Mouse (Mus musculus) lung, embryonic 16.5 days (tissue): ENCODE results near the gene Pitpnb. TPM values are rescaled to one million over a fixed set of nuclear protein-coding genes. Genes with fewer than 3 reads are reported as not detected.

ENCODE experiments used
- ATAC-seq: fragments of 200-750 bp; cut with Nextera tagmentation; 2 replicates; pipeline ENCODE4 v1.8.0; 2017; ENCODE audit warnings: low read depth, mild to moderate bottlenecking, moderate library complexity
- H3K27ac ChIP-seq: fragments of 300-500 bp; sonication (generic); 2 replicates; pipeline ENCODE4 v1.5.1; 2014; ENCODE audit warnings: mild to moderate bottlenecking, control low read depth, low read length
- H3K27me3 ChIP-seq: fragments of 300-500 bp; sonication (generic); 2 replicates; pipeline ENCODE4 v1.6.1; 2014; ENCODE audit warnings: low read depth, low read length, mixed read lengths; ENCODE audit not compliant: control insufficient read depth, insufficient read depth
- H3K36me3 ChIP-seq: fragments of 300-500 bp; sonication (generic); 2 replicates; pipeline ENCODE4 v1.6.1; 2014; ENCODE audit warnings: low read length; ENCODE audit not compliant: control insufficient read depth, insufficient read depth
- H3K4me1 ChIP-seq: fragments of 300-500 bp; sonication (generic); replicated peaks from 2 replicates; pipeline ENCODE4 v1.6.1; 2014; ENCODE audit warnings: low read length, mixed read lengths; ENCODE audit not compliant: control insufficient read depth, insufficient read depth
- H3K4me2 ChIP-seq: fragments of 300-500 bp; sonication (generic); 2 replicates; pipeline ENCODE4 v1.6.1; 2014; ENCODE audit warnings: low read depth, low read length, control low read depth
- H3K4me3 ChIP-seq: fragments of 300-500 bp; sonication (generic); 2 replicates; pipeline ENCODE4 v1.5.1; 2014; ENCODE audit warnings: mild to moderate bottlenecking, low read length, control low read depth
- H3K9ac ChIP-seq: fragments of 300-500 bp; sonication (generic); 2 replicates; pipeline ENCODE4 v1.6.1; 2014; ENCODE audit warnings: low read length, control low read depth
- H3K9me3 ChIP-seq: fragments of 300-500 bp; sonication (generic); 2 replicates; pipeline ENCODE4 v1.6.1; 2016; ENCODE audit warnings: low read length; ENCODE audit not compliant: control insufficient read depth
- WGBS: fragments of 180-500 bp; shearing (Covaris S2); extraction: QIAGEN DNeasy Blood & Tissue Kit; methylation state at CpG from one replicate; pipeline ENCODE4 v1.1.7; 2014; 5-methylcytosine and 5-hydroxymethylcytosine counted together
- polyA plus RNA-seq: library from polyadenylated mRNA; unstranded; fragments of >200 nt; fragmentation: Nextera tagmentation; extraction: Ambion mirVana; gene quantifications from 2 replicates; pipeline ENCODE4 v1.2.1, GENCODE M21; 2015

Pitpnb gene
- polyA plus RNA-seq, 1 experiment from 2014 or later, result 104 TPM

DNA sequence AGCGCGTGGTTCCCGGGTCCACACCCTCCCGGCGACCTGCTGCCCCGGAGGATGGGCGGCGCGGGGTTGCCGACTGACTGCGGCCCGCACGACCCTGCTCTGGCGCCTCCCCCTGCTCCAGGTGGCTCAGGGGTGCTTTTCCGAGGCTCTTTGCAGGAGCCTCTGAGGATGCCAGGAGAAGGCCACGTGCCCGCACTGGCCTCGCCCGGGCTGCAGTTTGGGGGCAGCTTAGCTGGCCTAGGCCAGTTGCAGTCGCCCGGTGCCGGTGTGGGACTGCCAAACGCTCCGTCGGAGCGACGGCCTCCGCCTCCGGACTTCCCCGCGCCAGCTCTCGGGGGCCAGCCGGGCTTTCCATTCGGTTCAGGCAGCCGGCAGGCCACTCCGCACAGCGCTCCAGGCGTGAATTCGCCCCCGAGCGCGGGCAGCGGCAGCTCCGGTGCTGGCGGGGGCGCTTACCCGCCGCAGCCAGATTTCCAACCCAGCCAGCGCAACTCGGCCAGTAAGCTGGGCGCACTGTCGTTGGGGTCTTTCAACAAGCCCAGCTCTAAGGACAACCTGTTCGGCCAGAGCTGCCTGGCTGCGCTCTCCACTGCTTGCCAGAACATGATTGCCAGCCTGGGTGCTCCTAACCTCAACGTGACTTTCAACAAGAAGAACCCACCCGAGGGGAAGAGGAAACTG, 89.6 kb downstream of the Pitpnb start:
- WGBS, result 10% methylated on average over 56 of the region's 56 CpGs
- peaks cover 22% of the 10 kb centered on the region for H3K27me3 ChIP-seq

DNA sequence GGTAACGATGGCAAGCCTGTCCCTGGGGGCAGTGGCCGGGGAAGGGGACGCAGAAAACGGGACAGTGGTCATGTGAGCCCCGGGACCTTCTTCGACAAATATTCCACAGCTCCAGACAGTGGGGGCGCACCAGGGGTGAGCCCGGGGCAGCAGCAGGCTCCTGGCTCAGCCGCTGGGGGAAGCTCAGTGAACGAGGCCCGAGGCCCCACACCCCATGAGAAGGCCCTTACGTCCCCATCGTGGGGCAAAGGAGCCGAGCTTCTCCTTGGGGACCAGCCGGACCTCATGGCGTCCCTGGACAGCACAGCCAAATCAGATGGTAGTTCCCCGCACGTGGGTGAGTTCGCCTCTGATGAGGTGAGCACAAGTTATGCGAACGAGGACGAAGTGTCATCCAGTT, 90.3 kb downstream of the Pitpnb start:
- Histone ChIP-seq H3K9me3 (no peaks in the 10 kb centered on the region), H3K4me1 (peaks cover 43% of the 10 kb centered on the region), H3K36me3 (no peaks in the 10 kb centered on the region; the same call in 1 of the 2 replicates), H3K4me2 (peak overlapping the region; percentile 100), H3K9ac (0 out of 2 replicates have a peak overlapping the region, but pooled peaks have one; percentile 87), H3K27ac (no peak overlapping the region), H3K27me3 (peaks cover 22% of the 10 kb centered on the region), H3K4me3 (peak overlapping the region; percentile 80; the same call in 1 of the 2 replicates)
- no peak for ATAC-seq
- WGBS, result 74% methylated on average over 22 of the region's 22 CpGs

More for the DNA sequence above, 89.6 kb downstream of the Pitpnb start:
- H3K4me3 ChIP-seq, result peak overlapping the region; percentile 80
- H3K36me3 ChIP-seq, result no peaks in the 10 kb centered on the region; the same call in 1 of the 2 replicates
- peak overlapping the region; percentile 100 for H3K4me2 ChIP-seq
- H3K4me1 ChIP-seq, result peaks cover 47% of the 10 kb centered on the region
- no peaks in the 10 kb centered on the region for H3K9me3 ChIP-seq
- no peak overlapping the region for H3K27ac ChIP-seq
- no peak for ATAC-seq
- H3K9ac ChIP-seq, result peak overlapping the region; percentile 87

DNA sequence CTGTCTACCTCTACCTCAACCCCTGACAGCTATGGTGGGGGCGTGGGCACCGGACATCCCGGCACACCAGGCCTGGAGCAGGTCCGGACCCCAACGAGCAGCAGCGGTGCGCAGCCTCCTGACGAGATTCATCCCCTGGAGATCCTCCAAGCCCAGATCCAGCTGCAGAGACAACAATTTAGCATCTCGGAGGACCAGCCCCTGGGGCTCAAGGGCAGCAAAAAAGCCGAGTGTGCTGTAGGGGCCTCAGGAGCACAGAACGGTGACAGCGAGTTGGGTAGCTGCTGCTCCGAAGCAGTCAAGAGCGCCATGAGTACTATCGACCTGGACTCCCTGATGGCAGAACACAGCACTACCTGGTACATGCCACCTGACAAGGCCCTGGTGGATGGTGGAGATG, 90.9 kb downstream of the Pitpnb start:
- Histone ChIP-seq H3K9me3 (no peaks in the 10 kb centered on the region), H3K4me2 (peak overlapping the region; percentile 16; the same call in 1 of the 2 replicates), H3K36me3 (no peaks in the 10 kb centered on the region; the same call in 1 of the 2 replicates), H3K27ac (no peak overlapping the region), H3K27me3 (peaks cover 22% of the 10 kb centered on the region), H3K4me3 (no peak overlapping the region), H3K9ac (no peak overlapping the region), H3K4me1 (peaks cover 40% of the 10 kb centered on the region)
- ATAC-seq, result no peak
- 76% methylated on average over 15 of the region's 15 CpGs for WGBS

DNA sequence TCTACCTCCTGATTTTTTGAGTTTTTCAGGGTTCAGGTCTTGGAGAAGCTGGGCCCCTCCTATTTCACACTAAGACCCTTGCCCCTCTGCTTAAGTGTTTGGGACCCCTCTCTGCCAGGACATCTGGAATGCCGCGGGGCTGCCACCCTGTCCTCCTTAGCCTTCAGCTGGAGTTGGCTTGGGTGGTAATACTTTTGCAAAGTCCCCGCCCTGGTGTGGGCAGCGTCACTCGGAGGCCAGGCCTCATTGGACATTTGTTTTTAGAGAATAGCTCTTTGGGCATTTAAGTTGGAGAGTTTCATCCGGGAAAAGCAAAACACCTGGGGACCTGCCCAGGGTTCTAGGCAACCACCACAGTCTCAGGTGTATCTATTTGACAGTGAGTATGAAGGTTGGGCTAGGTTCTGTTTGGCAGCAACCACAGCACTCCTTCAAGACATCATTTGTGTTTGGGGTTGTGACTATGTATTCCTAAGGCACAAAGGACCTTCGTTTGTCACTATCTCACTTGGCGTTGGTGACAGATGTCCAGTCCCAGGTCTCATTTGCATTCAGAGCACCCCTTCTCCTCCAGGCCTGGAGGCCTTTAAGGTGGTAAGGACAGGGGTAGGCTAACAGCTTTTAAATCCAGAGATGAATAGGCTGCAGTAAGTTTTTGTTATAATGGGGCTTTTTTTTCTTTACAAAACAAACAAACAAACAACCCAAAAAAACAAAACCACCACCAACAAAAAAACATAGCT, 91.7 kb downstream of the Pitpnb start:
- no peak overlapping the region for H3K4me3 ChIP-seq
- 73% methylated on average over 8 of the region's 8 CpGs for WGBS

DNA sequence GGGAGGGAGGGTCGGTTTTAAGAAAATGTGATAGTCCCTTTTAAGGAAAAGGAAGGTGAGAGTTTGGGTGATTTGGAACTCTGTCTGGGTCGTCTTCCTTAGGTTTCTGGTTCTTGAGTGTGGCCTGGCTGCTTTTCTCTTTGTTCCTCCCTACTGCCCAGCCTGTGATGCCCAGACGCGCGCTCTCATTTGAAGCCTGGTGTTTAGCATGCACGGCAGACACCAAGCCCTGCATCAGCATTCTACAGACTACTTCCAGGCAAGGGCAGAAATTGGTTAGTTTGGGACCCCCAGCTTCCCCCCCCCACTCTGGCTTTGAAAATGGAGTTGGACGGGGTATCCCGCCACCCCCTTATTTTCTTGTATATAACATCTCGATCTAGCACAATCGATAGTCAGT, 92.4 kb downstream of the Pitpnb start:
- Histone ChIP-seq H3K4me1 (peaks cover 35% of the 10 kb centered on the region), H3K4me2 (peak overlapping the region; percentile 6; the same call in 1 of the 2 replicates), H3K27me3 (peaks cover 22% of the 10 kb centered on the region), H3K36me3 (no peaks in the 10 kb centered on the region; the same call in 1 of the 2 replicates), H3K27ac (no peak overlapping the region), H3K9me3 (no peaks in the 10 kb centered on the region), H3K9ac (no peak overlapping the region), H3K4me3 (no peak overlapping the region)
- 76% methylated on average over 10 of the region's 10 CpGs for WGBS
- no peak for ATAC-seq

More for the DNA sequence above, 91.7 kb downstream of the Pitpnb start:
- Histone ChIP-seq H3K27me3 (peaks cover 22% of the 10 kb centered on the region), H3K9ac (no peak overlapping the region), H3K36me3 (no peaks in the 10 kb centered on the region; the same call in 1 of the 2 replicates), H3K27ac (no peak overlapping the region), H3K4me1 (peaks cover 40% of the 10 kb centered on the region), H3K4me2 (peak overlapping the region; percentile 16; the same call in 1 of the 2 replicates), H3K9me3 (no peaks in the 10 kb centered on the region)
- no peak for ATAC-seq

DNA sequence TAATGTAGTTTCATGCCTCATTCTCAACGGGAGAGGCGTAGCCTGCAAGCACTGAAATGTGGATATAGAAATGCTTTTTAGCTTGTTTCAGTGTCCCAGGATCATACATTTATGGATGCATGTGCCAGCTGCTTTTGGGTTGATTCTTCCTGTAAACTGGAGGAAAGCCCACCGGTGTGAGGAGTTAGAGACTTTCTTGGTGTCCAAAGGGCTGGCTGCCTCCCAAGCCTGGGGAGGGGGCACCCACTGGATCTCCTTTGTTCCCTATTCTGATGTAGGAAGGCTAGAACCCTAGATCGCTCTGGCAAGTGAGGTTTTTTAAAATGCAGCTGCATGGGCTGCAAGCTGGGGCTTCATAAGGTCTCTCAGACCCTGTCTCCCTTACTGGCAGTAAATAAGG, 93.1 kb downstream of the Pitpnb start:
- Histone ChIP-seq H3K9ac (no peak overlapping the region), H3K4me2 (peak overlapping the region; percentile 22; the same call in 1 of the 2 replicates), H3K4me3 (no peak overlapping the region), H3K4me1 (peaks cover 29% of the 10 kb centered on the region), H3K27me3 (peaks cover 20% of the 10 kb centered on the region), H3K27ac (no peak overlapping the region), H3K36me3 (no peaks in the 10 kb centered on the region; the same call in 1 of the 2 replicates), H3K9me3 (no peaks in the 10 kb centered on the region)
- 69% methylated on average over 4 of the region's 4 CpGs for WGBS
- no peak for ATAC-seq

DNA sequence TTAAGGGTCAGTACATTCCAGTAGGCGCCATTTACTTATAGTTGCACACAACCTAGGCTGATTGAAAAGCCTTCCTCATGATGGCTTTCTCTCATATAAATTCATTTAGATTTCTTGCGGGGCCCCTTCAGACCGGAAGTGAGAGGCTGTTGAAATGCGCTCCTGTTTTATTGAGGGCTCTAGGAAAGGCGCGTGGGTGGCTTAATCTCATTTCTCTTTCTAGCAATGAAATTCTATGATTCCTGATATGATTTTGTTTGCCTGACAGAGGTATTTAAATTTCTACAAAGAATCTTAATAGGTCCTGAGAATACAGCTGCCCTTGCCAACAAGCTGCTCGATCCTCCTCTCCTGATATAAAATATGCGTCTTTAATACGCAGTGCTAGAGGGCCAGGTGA, 95.2 kb downstream of the Pitpnb start:
- 77% methylated on average over 9 of the region's 9 CpGs for WGBS
- Histone ChIP-seq H3K36me3 (no peaks in the 10 kb centered on the region; the same call in 1 of the 2 replicates), H3K9me3 (no peaks in the 10 kb centered on the region), H3K4me3 (no peak overlapping the region), H3K4me1 (peaks cover 10% of the 10 kb centered on the region), H3K27ac (no peak overlapping the region), H3K4me2 (no peak overlapping the region), H3K9ac (no peak overlapping the region), H3K27me3 (no peaks in the 10 kb centered on the region; the same call in 1 of the 2 replicates)
- no peak for ATAC-seq

DNA sequence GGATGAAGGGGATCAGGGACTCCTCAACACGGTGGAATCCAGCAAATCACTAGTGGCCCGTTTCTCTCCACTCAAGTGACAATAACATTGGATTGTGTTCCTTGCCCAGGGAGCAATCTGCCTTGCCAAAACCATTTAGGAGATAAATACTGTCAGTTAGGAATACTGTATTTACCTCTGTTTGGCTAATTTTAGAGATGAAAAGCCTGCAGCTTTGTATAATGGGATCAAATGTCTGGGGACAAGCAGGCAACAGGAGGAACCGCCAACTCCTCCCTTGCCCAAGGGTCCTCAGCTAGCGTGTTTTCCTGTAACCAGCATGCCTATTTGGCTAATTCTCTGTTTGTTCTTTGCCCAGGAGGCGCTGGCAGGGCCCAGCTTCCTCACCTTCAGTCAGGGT, 95.7 kb downstream of the Pitpnb start:
- Histone ChIP-seq H3K36me3 (no peaks in the 10 kb centered on the region; the same call in 1 of the 2 replicates), H3K9ac (no peak overlapping the region), H3K9me3 (no peaks in the 10 kb centered on the region), H3K4me3 (no peak overlapping the region), H3K27ac (no peak overlapping the region), H3K27me3 (no peaks in the 10 kb centered on the region; the same call in 1 of the 2 replicates), H3K4me1 (peaks cover 12% of the 10 kb centered on the region), H3K4me2 (no peak overlapping the region)
- 56% methylated on average over 5 of the region's 5 CpGs for WGBS
- ATAC-seq, result no peak

DNA sequence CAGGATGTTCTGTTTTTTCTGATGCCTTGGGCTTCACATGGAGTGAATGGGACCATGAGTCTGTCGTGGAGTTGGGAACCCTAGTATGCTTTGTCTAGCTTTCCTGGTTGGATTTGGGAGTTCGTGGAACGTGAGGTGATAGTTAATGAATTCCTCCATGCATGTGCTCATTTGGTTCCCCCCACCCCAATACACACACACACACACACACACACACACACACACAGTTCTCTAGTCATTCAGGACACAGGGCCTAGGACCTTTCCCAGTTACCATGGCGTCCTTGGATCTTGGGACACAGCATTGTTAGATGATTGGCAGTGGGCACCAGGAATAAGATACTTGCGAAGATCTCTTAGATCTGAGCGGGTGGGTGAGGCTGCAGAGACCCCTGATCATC, 98.3 kb downstream of the Pitpnb start:
- no peak overlapping the region for H3K4me2 ChIP-seq
- no peaks in the 10 kb centered on the region; the same call in 1 of the 2 replicates for H3K36me3 ChIP-seq
- no peak overlapping the region for H3K27ac ChIP-seq
- H3K9ac ChIP-seq, result no peak overlapping the region
- no peaks in the 10 kb centered on the region for H3K9me3 ChIP-seq
- no peak for ATAC-seq
- WGBS, result 83% methylated on average over 6 of the region's 6 CpGs
- peaks cover 18% of the 10 kb centered on the region for H3K4me1 ChIP-seq
- H3K4me3 ChIP-seq, result no peak overlapping the region
- no peaks in the 10 kb centered on the region for H3K27me3 ChIP-seq
